Mouse (Mus musculus): ENCODE results near the gene Supt5. TPM values are rescaled to one million over a fixed set of nuclear protein-coding genes. Genes with fewer than 3 reads are reported as not detected.

Gene Supt5
- polyA plus RNA-seq, 1 experiment = 8.3 TPM

- H3K36me3 ChIP-seq (ENCODE audit: control insufficient read depth) = peaks cover 99% of the 10 kb centered on the region
- TF ChIP-seq TAL1 (IDR thresholded peaks at IDR 0.05; ENCODE audit: low read length) = no peak
- no peak for TF ChIP-seq GATA1 (IDR thresholded peaks at IDR 0.05; ENCODE audit: low read length)
- no peaks in the 10 kb centered on the region for H3K9me3 ChIP-seq (ENCODE audit: control insufficient read depth, low read length)
- no peak overlapping the region for H3K4me3 ChIP-seq (replicated peaks)
- peaks cover 4% of the 10 kb centered on the region; the same call in 1 of the 2 replicates for H3K4me1 ChIP-seq (ENCODE audit: control insufficient read depth)
- H3K27me3 ChIP-seq (ENCODE audit: control insufficient read depth) = no peaks in the 10 kb centered on the region
These were observed 19.8 kb downstream of the Supt5 start for GRCm38 (mm10) chr7:28318714-28319113.

- TF ChIP-seq GATA1 (IDR thresholded peaks at IDR 0.05; ENCODE audit: low read length) = no peak
- no peak for TF ChIP-seq TAL1 (IDR thresholded peaks at IDR 0.05; ENCODE audit: low read length)
- Histone ChIP-seq H3K4me3 (replicated peaks) (no peak overlapping the region), H3K27me3 (ENCODE audit: control insufficient read depth) (no peaks in the 10 kb centered on the region), H3K36me3 (ENCODE audit: control insufficient read depth) (peaks cover 92% of the 10 kb centered on the region), H3K4me1 (ENCODE audit: control insufficient read depth) (peaks cover 5% of the 10 kb centered on the region), H3K9me3 (ENCODE audit: control insufficient read depth, low read length) (no peaks in the 10 kb centered on the region)
These were observed 20.5 kb downstream of the Supt5 start for GRCm38 (mm10) chr7:28318036-28318435.

DNA sequence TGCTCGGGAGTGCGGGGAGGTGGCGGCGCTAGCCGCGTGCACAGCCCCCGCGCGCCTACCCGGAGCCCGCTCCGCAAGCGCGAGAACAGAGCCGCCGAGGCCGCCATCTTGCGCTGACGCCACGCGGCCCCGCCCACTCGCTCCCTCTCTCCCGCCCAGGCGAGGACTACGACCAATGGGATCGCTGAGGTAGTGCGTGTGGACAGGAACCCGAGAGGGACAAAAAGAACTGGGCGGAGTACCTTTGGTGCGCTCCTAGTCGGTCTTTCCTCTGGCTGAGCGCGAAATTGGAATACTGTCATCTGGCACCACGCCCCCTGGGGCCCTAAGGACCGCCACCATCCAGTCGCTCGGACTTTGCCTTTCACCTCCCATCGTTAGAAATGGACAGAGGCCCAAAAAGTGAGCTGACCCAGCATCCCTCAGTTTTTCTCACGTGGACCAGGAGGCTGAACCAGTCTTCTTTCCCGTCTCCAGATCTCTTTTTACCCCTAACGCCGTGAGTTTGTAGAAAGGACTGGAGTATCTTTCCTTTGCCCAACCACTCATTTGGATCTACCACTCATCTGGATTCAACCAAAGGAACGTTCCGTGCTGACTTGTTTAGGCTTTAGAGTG, 26.5 kb downstream of the Supt5 start, which contains the start of gene Timm50:
Gene Timm50 (minus strand): TSS at position 147 of the 618 bp plus-strand sequence.
- H3K36me3 ChIP-seq (ENCODE audit: control insufficient read depth) = peaks cover 70% of the 10 kb centered on the region
- H3K4me1 ChIP-seq (ENCODE audit: control insufficient read depth) = peaks cover 30% of the 10 kb centered on the region
- no peaks in the 10 kb centered on the region for H3K9me3 ChIP-seq (ENCODE audit: control insufficient read depth, low read length)
- H3K4me3 ChIP-seq (replicated peaks) = peak within 1 kb of the TSS; percentile 78
- H3K27me3 ChIP-seq (ENCODE audit: control insufficient read depth) = no peaks in the 10 kb centered on the region
- TF ChIP-seq TAL1 (IDR thresholded peaks at IDR 0.05; ENCODE audit: low read length) = no peak
- no peak for TF ChIP-seq GATA1 (IDR thresholded peaks at IDR 0.05; ENCODE audit: low read length)

DNA sequence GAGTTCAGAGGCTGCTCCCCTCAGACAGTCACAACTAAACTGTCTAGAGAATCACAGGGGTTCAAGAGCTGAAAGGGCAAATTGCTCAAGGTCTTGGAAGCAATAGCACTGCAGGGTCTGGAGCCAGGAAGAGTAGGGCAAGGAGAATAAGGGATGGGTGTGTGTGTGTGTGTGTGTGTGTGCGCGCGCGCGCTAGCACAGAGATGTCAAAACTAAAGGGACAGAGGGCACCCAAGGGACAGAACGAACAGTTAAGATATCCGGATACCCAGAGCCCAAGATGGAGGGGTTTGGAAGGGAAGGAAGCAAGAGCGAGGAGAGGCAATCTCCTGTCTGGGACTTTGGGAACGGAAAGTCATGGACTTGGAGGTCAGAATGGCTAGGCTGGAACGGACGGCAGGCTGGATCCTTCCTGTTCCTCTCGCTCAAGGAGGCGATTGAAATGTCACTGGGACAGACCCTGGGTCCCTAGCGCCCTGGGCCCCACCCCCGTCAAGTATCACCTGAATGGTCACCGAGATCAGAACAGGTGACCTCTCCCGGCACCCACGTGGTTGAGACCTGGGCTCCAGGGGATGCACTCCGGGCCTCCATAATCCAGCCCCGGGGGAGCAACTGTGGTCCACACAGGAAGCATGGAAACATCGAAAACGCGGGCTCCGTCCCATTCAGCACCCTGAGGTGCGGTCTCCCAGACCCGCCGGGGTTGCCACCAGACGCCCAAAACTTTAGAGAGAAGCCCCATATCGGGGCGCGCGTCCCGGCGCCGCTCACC, 27.2 kb downstream of the Supt5 start:
- no peaks in the 10 kb centered on the region for H3K9me3 ChIP-seq (ENCODE audit: control insufficient read depth, low read length)
- peaks cover 30% of the 10 kb centered on the region for H3K4me1 ChIP-seq (ENCODE audit: control insufficient read depth)
- H3K4me3 ChIP-seq (replicated peaks) = peak overlapping the region; percentile 78
- H3K36me3 ChIP-seq (ENCODE audit: control insufficient read depth) = peaks cover 70% of the 10 kb centered on the region
- no peaks in the 10 kb centered on the region for H3K27me3 ChIP-seq (ENCODE audit: control insufficient read depth)
- TF ChIP-seq TAL1 (IDR thresholded peaks at IDR 0.05; ENCODE audit: low read length) = no peak

GRCm38 (mm10) chr7:28309737-28310136, 28.8 kb downstream of the Supt5 start:
- TF ChIP-seq GATA1 (IDR thresholded peaks at IDR 0.05; ENCODE audit: low read length) = no peak
- no peak for TF ChIP-seq TAL1 (IDR thresholded peaks at IDR 0.05; ENCODE audit: low read length)
- no peaks in the 10 kb centered on the region for H3K27me3 ChIP-seq (ENCODE audit: control insufficient read depth)
- no peaks in the 10 kb centered on the region for H3K9me3 ChIP-seq (ENCODE audit: control insufficient read depth, low read length)
- no peak overlapping the region for H3K4me3 ChIP-seq (replicated peaks)
- H3K4me1 ChIP-seq (ENCODE audit: control insufficient read depth) = peaks cover 30% of the 10 kb centered on the region
- peaks cover 70% of the 10 kb centered on the region for H3K36me3 ChIP-seq (ENCODE audit: control insufficient read depth)

DNA sequence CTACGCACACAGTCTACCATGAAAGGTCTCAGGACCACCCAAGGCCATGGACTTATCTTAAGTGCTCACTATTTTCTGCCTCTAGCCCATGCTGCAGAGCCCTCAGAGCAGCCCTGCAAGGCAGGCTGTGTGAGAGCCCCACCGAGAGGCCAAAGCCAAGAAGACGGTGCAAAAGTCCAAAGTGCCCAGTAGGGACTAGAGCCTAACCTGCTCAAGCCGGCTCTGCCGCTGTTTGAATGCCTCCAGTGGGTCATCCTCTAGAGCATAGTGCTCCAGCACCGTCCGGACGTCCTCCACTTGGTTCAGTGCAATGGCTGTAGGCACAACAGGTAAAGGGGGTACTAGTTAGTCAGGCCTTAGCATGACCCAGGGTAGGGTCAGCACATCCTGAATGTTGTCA, 32.3 kb downstream of the Supt5 start:
- peaks cover 21% of the 10 kb centered on the region for H3K4me1 ChIP-seq (ENCODE audit: control insufficient read depth)

GRCm38 (mm10) chr7:28305641-28306040, 32.9 kb downstream of the Supt5 start:
- Histone ChIP-seq H3K4me1 (ENCODE audit: control insufficient read depth) (peaks cover 15% of the 10 kb centered on the region), H3K4me3 (replicated peaks) (no peak overlapping the region), H3K36me3 (ENCODE audit: control insufficient read depth) (peaks cover 61% of the 10 kb centered on the region), H3K27me3 (ENCODE audit: control insufficient read depth) (peaks cover 28% of the 10 kb centered on the region), H3K9me3 (ENCODE audit: control insufficient read depth, low read length) (no peaks in the 10 kb centered on the region)
- TF ChIP-seq GATA1 (IDR thresholded peaks at IDR 0.05; ENCODE audit: low read length) (no peak), TAL1 (IDR thresholded peaks at IDR 0.05; ENCODE audit: low read length) (no peak)

More for the DNA sequence above, 32.3 kb downstream of the Supt5 start:
- TF ChIP-seq GATA1 (IDR thresholded peaks at IDR 0.05; ENCODE audit: low read length) = no peak
- TF ChIP-seq TAL1 (IDR thresholded peaks at IDR 0.05; ENCODE audit: low read length) = no peak
- Histone ChIP-seq H3K4me3 (replicated peaks) (no peak overlapping the region), H3K36me3 (ENCODE audit: control insufficient read depth) (peaks cover 63% of the 10 kb centered on the region), H3K9me3 (ENCODE audit: control insufficient read depth, low read length) (no peaks in the 10 kb centered on the region), H3K27me3 (ENCODE audit: control insufficient read depth) (peaks cover 22% of the 10 kb centered on the region)

DNA sequence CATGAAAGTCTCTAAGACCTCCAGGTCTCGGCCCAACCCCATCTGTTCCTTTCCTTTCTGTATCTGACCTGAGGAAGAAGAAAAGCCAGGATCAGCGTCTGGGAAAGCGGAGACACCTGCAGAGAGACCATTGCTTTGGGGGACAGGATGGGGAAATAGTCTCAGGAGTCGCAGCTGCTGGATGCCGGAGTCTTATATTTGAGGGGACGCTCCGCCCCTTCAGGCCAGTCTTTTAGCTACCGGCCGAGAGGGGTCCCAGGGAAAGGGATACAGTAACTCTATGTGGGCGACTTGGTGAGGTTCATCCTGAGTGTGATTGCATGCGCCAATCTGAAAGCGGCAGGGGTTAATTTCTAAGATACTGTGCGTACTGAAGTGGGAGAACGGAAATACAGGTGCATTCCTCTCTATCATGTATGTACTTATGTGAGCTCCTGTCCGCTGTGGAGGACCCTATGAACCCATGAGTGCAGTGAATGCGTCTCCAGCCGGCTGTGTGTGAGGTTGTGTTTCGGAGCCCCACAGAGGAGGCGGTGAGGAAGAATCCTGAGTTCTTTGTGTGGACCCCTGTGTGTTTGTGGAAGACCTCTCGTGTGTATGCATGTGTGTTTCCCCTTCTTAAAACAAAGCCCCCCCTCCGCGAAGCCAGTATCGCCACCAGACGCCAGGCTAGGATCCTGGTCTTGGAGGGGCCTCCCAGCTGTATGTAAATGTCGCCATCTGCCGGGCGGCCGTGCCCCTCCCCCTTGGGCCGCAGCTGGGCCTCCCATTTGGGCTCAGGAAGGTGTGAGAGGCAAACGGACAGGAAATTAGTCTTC, 36.7 kb downstream of the Supt5 start, which contains the start of gene Dll3:
Gene Dll3 (minus strand): TSS at position 623 of the 818 bp plus-strand sequence.
- Histone ChIP-seq H3K9me3 (ENCODE audit: control insufficient read depth, low read length) (no peaks in the 10 kb centered on the region), H3K36me3 (ENCODE audit: control insufficient read depth) (peaks cover 23% of the 10 kb centered on the region), H3K4me1 (ENCODE audit: control insufficient read depth) (peaks cover 8% of the 10 kb centered on the region), H3K27me3 (ENCODE audit: control insufficient read depth) (peaks cover 56% of the 10 kb centered on the region), H3K4me3 (replicated peaks) (no peak within 1 kb of the TSS)
- TF ChIP-seq TAL1 (IDR thresholded peaks at IDR 0.05; ENCODE audit: low read length) = no peak
- TF ChIP-seq GATA1 (IDR thresholded peaks at IDR 0.05; ENCODE audit: low read length) = no peak

Measured in erythroblast, embryonic 14.5 days (primary cell).